Mouse (Mus musculus): ENCODE measurements around the gene Carmil3. TPM values are rescaled to one million over a fixed set of nuclear protein-coding genes. Genes with fewer than 3 reads are reported as not detected.

Gene Carmil3
- total and polyA plus RNA-seq, 3 experiments = 1.9 to 6.0 (median 2.3) TPM

- in situ Hi-C loops (cut with MboI; ENCODE audit: low pct_ligation_motif_present, low pct_unique_long_range_greater_than_20kb, low sequenced_read_pairs) (no loop called here), dilution Hi-C loops (cut with MboI; ENCODE audit: extremely low pct_ligation_motif_present, extremely low pct_unique_long_range_greater_than_20kb, low sequenced_read_pairs) (no loop called here)
- no peaks in the 10 kb centered on the region for H3K79me2 ChIP-seq (replicated peaks; ENCODE audit: control insufficient read depth, extremely low read depth, insufficient read depth, poor library complexity, severe bottlenecking)
- no peak overlapping the region for H3K4me3 ChIP-seq (replicated peaks in 1 of 3; ENCODE audit: low read depth in 2 of 3, low read length in 2 of 3, poor library complexity in 1 of 3)
- no peaks in the 10 kb centered on the region for H3K9me3 ChIP-seq (replicated peaks; ENCODE audit: low read length)
- peaks cover 11 to 47% of the 10 kb centered on the region in 2 experiments for H3K4me1 ChIP-seq (ENCODE audit: control insufficient read depth in 1 of 2, insufficient read depth in 2 of 2)
- TF ChIP-seq ZNF384 (IDR thresholded peaks at IDR 0.05; ENCODE audit: low read depth, low read length) (no peak), IRF4 (IDR thresholded peaks at IDR 0.05; ENCODE audit: low read depth, low read length) (no peak), CHD1 (IDR thresholded peaks at IDR 0.05; ENCODE audit: low read depth, low read length) (no peak), RCOR1 (conservative IDR thresholded peaks at IDR 0.05; ENCODE audit: low read depth, low read length) (no peak), E2F4 (IDR thresholded peaks at IDR 0.05; ENCODE audit: insufficient replicate concordance, low read depth, low read length) (no peak), GABPA (IDR thresholded peaks at IDR 0.05; ENCODE audit: insufficient replicate concordance, low read depth, low read length) (no peak), RAD21 (IDR thresholded peaks at IDR 0.05; ENCODE audit: low read depth, low read length) (no peak), ZMIZ1 (IDR thresholded peaks at IDR 0.05; ENCODE audit: low read depth, low read length) (no peak)
- H3K27ac ChIP-seq (ENCODE audit: insufficient read depth, low read depth) = no peak overlapping the region
- H3K9ac ChIP-seq (ENCODE audit: insufficient read depth, low read depth) = no peak overlapping the region
- H3K4me2 ChIP-seq (ENCODE audit: insufficient read depth, low read depth, poor library complexity, severe bottlenecking) = no peak overlapping the region
- H3K27me3 ChIP-seq (replicated peaks) = peaks cover 23% of the 10 kb centered on the region
- peaks cover 0 to 3% of the 10 kb centered on the region in 2 experiments for H3K36me3 ChIP-seq (replicated peaks in 1 of 2; ENCODE audit: control insufficient read depth in 1 of 2, insufficient read depth in 1 of 2, low read length in 1 of 2)
- no peak for DNase-seq (ENCODE audit: extremely low read depth)
Observed at GRCm38 (mm10) chr14:55509540-55509939, 19.1 kb downstream of the Carmil3 start.

GRCm38 (mm10) chr14:55510125-55510731 is 19.8 kb downstream of the Carmil3 start, which contains the start of gene Cpne6:
Gene Cpne6, plus strand, starts transcription at chr14:55510445.
- H3K27me3 ChIP-seq (replicated peaks) = peaks cover 24% of the 10 kb centered on the region
- H3K4me2 ChIP-seq (ENCODE audit: insufficient read depth, low read depth, poor library complexity, severe bottlenecking) = no peak within 1 kb of the TSS
- TF ChIP-seq CHD2 (IDR thresholded peaks at IDR 0.05; ENCODE audit: low read length) (no peak), USF2 (conservative IDR thresholded peaks at IDR 0.05; ENCODE audit: low read depth, low read length) (no peak), PAX5 (IDR thresholded peaks at IDR 0.05; ENCODE audit: low read length) (no peak), SMC3 (IDR thresholded peaks at IDR 0.05; ENCODE audit: low read depth, low read length) (no peak), RAD21 (IDR thresholded peaks at IDR 0.05; ENCODE audit: low read depth, low read length) (no peak), CHD1 (IDR thresholded peaks at IDR 0.05; ENCODE audit: low read depth, low read length) (no peak), MEF2A (IDR thresholded peaks at IDR 0.05; ENCODE audit: borderline replicate concordance, low read depth, low read length) (no peak), SIN3A (IDR thresholded peaks at IDR 0.05; ENCODE audit: low read length) (no peak), EP300 (IDR thresholded peaks at IDR 0.05; ENCODE audit: low read length) (no peak), NELFE (IDR thresholded peaks at IDR 0.05; ENCODE audit: low read depth, low read length) (no peak), RCOR1 (conservative IDR thresholded peaks at IDR 0.05; ENCODE audit: low read depth, low read length) (no peak), ETS1 (conservative IDR thresholded peaks at IDR 0.05; ENCODE audit: low read depth, low read length) (no peak), GABPA (IDR thresholded peaks at IDR 0.05; ENCODE audit: insufficient replicate concordance, low read depth, low read length) (no peak), TCF12 (IDR thresholded peaks at IDR 0.05; ENCODE audit: low read depth, low read length) (no peak), ZC3H11A (IDR thresholded peaks at IDR 0.05; ENCODE audit: low read depth, low read length) (no peak), NRF1 (IDR thresholded peaks at IDR 0.05; ENCODE audit: low read depth, low read length) (no peak), USF1 (IDR thresholded peaks at IDR 0.05; ENCODE audit: low read depth, low read length) (no peak), CTCF (conservative IDR thresholded peaks at IDR 0.05 in 1 of 2, IDR thresholded peaks at IDR 0.05 in 1 of 2; ENCODE audit: low read depth in 2 of 2, low read length in 2 of 2) (no peak)
- H3K4me3 ChIP-seq (replicated peaks in 1 of 3; ENCODE audit: low read depth in 2 of 3, low read length in 2 of 3, poor library complexity in 1 of 3) = no peak within 1 kb of the TSS
- in situ Hi-C loops (cut with MboI; ENCODE audit: low pct_ligation_motif_present, low pct_unique_long_range_greater_than_20kb, low sequenced_read_pairs) (no loop called here), dilution Hi-C loops (cut with MboI; ENCODE audit: extremely low pct_ligation_motif_present, extremely low pct_unique_long_range_greater_than_20kb, low sequenced_read_pairs) (no loop called here)
- no peak for DNase-seq (ENCODE audit: extremely low read depth)
- peaks cover 0 to 3% of the 10 kb centered on the region in 2 experiments for H3K36me3 ChIP-seq (replicated peaks in 1 of 2; ENCODE audit: control insufficient read depth in 1 of 2, insufficient read depth in 1 of 2, low read length in 1 of 2)
- H3K9me3 ChIP-seq (replicated peaks; ENCODE audit: low read length) = no peaks in the 10 kb centered on the region
- peaks cover 11 to 40% of the 10 kb centered on the region in 2 experiments for H3K4me1 ChIP-seq (ENCODE audit: control insufficient read depth in 1 of 2, insufficient read depth in 2 of 2)
- no peaks in the 10 kb centered on the region for H3K79me2 ChIP-seq (replicated peaks; ENCODE audit: control insufficient read depth, extremely low read depth, insufficient read depth, poor library complexity, severe bottlenecking)
- no peak within 1 kb of the TSS for H3K27ac ChIP-seq (ENCODE audit: insufficient read depth, low read depth)
- no peak within 1 kb of the TSS for H3K9ac ChIP-seq (ENCODE audit: insufficient read depth, low read depth)

Measured in CH12.LX (cell line).